Mouse (Mus musculus): Measurements from ENCODE around the gene Inha. TPM values are rescaled to one million over a fixed set of nuclear protein-coding genes. Genes with fewer than 3 reads are reported as not detected.

Inha gene
- polyA plus RNA-seq, 1 experiment: 5.5 TPM

- Histone ChIP-seq H3K27ac (ENCODE audit: insufficient read depth, low read length) (no peak overlapping the region), H3K4me3 (ENCODE audit: insufficient read depth, low read length) (no peak overlapping the region), H3K4me1 (ENCODE audit: control insufficient read depth, insufficient read depth, low read length) (no peaks in the 10 kb centered on the region)
- TF ChIP-seq POLR2A (IDR thresholded peaks at IDR 0.05; ENCODE audit: low read depth, low read length): no peak
- TF ChIP-seq CTCF (IDR thresholded peaks at IDR 0.05; ENCODE audit: borderline replicate concordance, insufficient read depth, low read length): no peak
These were observed 11.1 kb downstream of the Inha start for GRCm38 (mm10) chr1:75517984-75518383.

GRCm38 (mm10) chr1:75518427-75518826 lies 11.6 kb downstream of the Inha start:
- H3K4me1 ChIP-seq (ENCODE audit: control insufficient read depth, insufficient read depth, low read length): no peaks in the 10 kb centered on the region
- H3K4me3 ChIP-seq (ENCODE audit: insufficient read depth, low read length): no peak overlapping the region
- TF ChIP-seq CTCF (IDR thresholded peaks at IDR 0.05; ENCODE audit: borderline replicate concordance, insufficient read depth, low read length): no peak
- no peak for TF ChIP-seq POLR2A (IDR thresholded peaks at IDR 0.05; ENCODE audit: low read depth, low read length)
- H3K27ac ChIP-seq (ENCODE audit: insufficient read depth, low read length): no peak overlapping the region

GRCm38 (mm10) chr1:75519576-75519975 lies 12.7 kb downstream of the Inha start:
- H3K4me1 ChIP-seq (ENCODE audit: control insufficient read depth, insufficient read depth, low read length): no peaks in the 10 kb centered on the region
- H3K27ac ChIP-seq (ENCODE audit: insufficient read depth, low read length): no peak overlapping the region
- TF ChIP-seq POLR2A (IDR thresholded peaks at IDR 0.05; ENCODE audit: low read depth, low read length) (no peak), CTCF (IDR thresholded peaks at IDR 0.05; ENCODE audit: borderline replicate concordance, insufficient read depth, low read length) (no peak)
- no peak overlapping the region for H3K4me3 ChIP-seq (ENCODE audit: insufficient read depth, low read length)

GRCm38 (mm10) chr1:75521321-75522031 lies 14.6 kb downstream of the Inha start, which contains the start of gene Stk11ip:
Gene Stk11ip, plus strand, starts transcription at chr1:75521529.
- TF ChIP-seq CTCF (IDR thresholded peaks at IDR 0.05; ENCODE audit: borderline replicate concordance, insufficient read depth, low read length) (no peak), POLR2A (IDR thresholded peaks at IDR 0.05; ENCODE audit: low read depth, low read length) (peak; percentile 75)

GRCm38 (mm10) chr1:75524679-75525078 lies 17.8 kb downstream of the Inha start:
- H3K4me1 ChIP-seq (ENCODE audit: control insufficient read depth, insufficient read depth, low read length): no peaks in the 10 kb centered on the region
- no peak for TF ChIP-seq CTCF (IDR thresholded peaks at IDR 0.05; ENCODE audit: borderline replicate concordance, insufficient read depth, low read length)
- no peak for TF ChIP-seq POLR2A (IDR thresholded peaks at IDR 0.05; ENCODE audit: low read depth, low read length)
- no peak overlapping the region for H3K27ac ChIP-seq (ENCODE audit: insufficient read depth, low read length)
- H3K4me3 ChIP-seq (ENCODE audit: insufficient read depth, low read length): no peak overlapping the region

More at GRCm38 (mm10) chr1:75521321-75522031, 14.6 kb downstream of the Inha start, which contains the start of gene Stk11ip:
- Histone ChIP-seq H3K27ac (ENCODE audit: insufficient read depth, low read length) (peak within 1 kb of the TSS; percentile 94), H3K4me1 (ENCODE audit: control insufficient read depth, insufficient read depth, low read length) (no peaks in the 10 kb centered on the region), H3K4me3 (ENCODE audit: insufficient read depth, low read length) (peak within 1 kb of the TSS; percentile 91)

GRCm38 (mm10) chr1:75530546-75530945 lies 23.7 kb downstream of the Inha start:
- no peak for TF ChIP-seq POLR2A (IDR thresholded peaks at IDR 0.05; ENCODE audit: low read depth, low read length)
- no peak for TF ChIP-seq CTCF (IDR thresholded peaks at IDR 0.05; ENCODE audit: borderline replicate concordance, insufficient read depth, low read length)
- H3K4me3 ChIP-seq (ENCODE audit: insufficient read depth, low read length): no peak overlapping the region
- H3K27ac ChIP-seq (ENCODE audit: insufficient read depth, low read length): no peak overlapping the region
- H3K4me1 ChIP-seq (ENCODE audit: control insufficient read depth, insufficient read depth, low read length): no peaks in the 10 kb centered on the region

GRCm38 (mm10) chr1:75532280-75533172 lies 25.6 kb downstream of the Inha start:
- H3K27ac ChIP-seq (ENCODE audit: insufficient read depth, low read length): no peak overlapping the region
- TF ChIP-seq POLR2A (IDR thresholded peaks at IDR 0.05; ENCODE audit: low read depth, low read length): no peak
- no peak for TF ChIP-seq CTCF (IDR thresholded peaks at IDR 0.05; ENCODE audit: borderline replicate concordance, insufficient read depth, low read length)
- no peaks in the 10 kb centered on the region for H3K4me1 ChIP-seq (ENCODE audit: control insufficient read depth, insufficient read depth, low read length)
- no peak overlapping the region for H3K4me3 ChIP-seq (ENCODE audit: insufficient read depth, low read length)

GRCm38 (mm10) chr1:75533325-75534252 lies 26.7 kb downstream of the Inha start:
- Histone ChIP-seq H3K4me1 (ENCODE audit: control insufficient read depth, insufficient read depth, low read length) (no peaks in the 10 kb centered on the region), H3K27ac (ENCODE audit: insufficient read depth, low read length) (no peak overlapping the region), H3K4me3 (ENCODE audit: insufficient read depth, low read length) (no peak overlapping the region)
- TF ChIP-seq POLR2A (IDR thresholded peaks at IDR 0.05; ENCODE audit: low read depth, low read length): no peak
- TF ChIP-seq CTCF (IDR thresholded peaks at IDR 0.05; ENCODE audit: borderline replicate concordance, insufficient read depth, low read length): no peak

- no peak overlapping the region for H3K27ac ChIP-seq (ENCODE audit: insufficient read depth, low read length)
- no peak for TF ChIP-seq POLR2A (IDR thresholded peaks at IDR 0.05; ENCODE audit: low read depth, low read length)
- TF ChIP-seq CTCF (IDR thresholded peaks at IDR 0.05; ENCODE audit: borderline replicate concordance, insufficient read depth, low read length): no peak
- H3K4me3 ChIP-seq (ENCODE audit: insufficient read depth, low read length): no peak overlapping the region
- no peaks in the 10 kb centered on the region for H3K4me1 ChIP-seq (ENCODE audit: control insufficient read depth, insufficient read depth, low read length)
These were observed 30.7 kb downstream of the Inha start for GRCm38 (mm10) chr1:75537587-75537986.
